Mouse (Mus musculus) midbrain, embryonic 12.5 days (tissue): Measurements from ENCODE around the gene Klhl21. TPM values are rescaled to one million over a fixed set of nuclear protein-coding genes. Genes with fewer than 3 reads are reported as not detected.
A peak's percentile ranks its signal among the peaks of the same experiment; 100 is the strongest.

Experiments
- ATAC-seq: fragments of 200-750 bp; cut with Nextera tagmentation; 2 replicates; pipeline ENCODE4 v1.8.0; 2017; ENCODE audit warnings: low read depth, moderate TSS enrichment, moderate library complexity; ENCODE audit not compliant: low FRiP score
- H3K27ac ChIP-seq: fragments of 300-500 bp; sonication (generic); replicated peaks from 2 replicates; pipeline ENCODE4 v1.5.1; 2016; ENCODE audit warnings: mild to moderate bottlenecking
- H3K27me3 ChIP-seq: fragments of 300-500 bp; sonication (generic); 2 replicates; pipeline ENCODE4 v1.6.1; 2016; ENCODE audit warnings: mild to moderate bottlenecking
- H3K36me3 ChIP-seq: fragments of 300-500 bp; sonication (generic); 2 replicates; pipeline ENCODE4 v1.6.1; 2016
- H3K4me1 ChIP-seq: fragments of 300-500 bp; sonication (generic); 2 replicates; pipeline ENCODE4 v1.6.1; 2016
- H3K4me2 ChIP-seq: fragments of 300-500 bp; sonication (generic); replicated peaks from 2 replicates; pipeline ENCODE4 v1.6.1; 2016; ENCODE audit warnings: mild to moderate bottlenecking, moderate library complexity
- H3K4me3 ChIP-seq: fragments of 300-500 bp; sonication (generic); 2 replicates; pipeline ENCODE4 v1.5.1; 2016; ENCODE audit warnings: mild to moderate bottlenecking
- H3K9ac ChIP-seq: fragments of 300-500 bp; sonication (generic); replicated peaks from 2 replicates; pipeline ENCODE4 v1.6.1; 2016; ENCODE audit warnings: mild to moderate bottlenecking, moderate library complexity
- H3K9me3 ChIP-seq: fragments of 300-500 bp; sonication (generic); 2 replicates; pipeline ENCODE4 v1.6.1; 2016; ENCODE audit warnings: mild to moderate bottlenecking
- WGBS: fragments of 180-500 bp; shearing (Covaris S2); methylation state at CpG from one replicate; pipeline ENCODE4 v1.1.7; 2016; 5-methylcytosine and 5-hydroxymethylcytosine counted together
- polyA plus RNA-seq: library from polyadenylated mRNA; unstranded; fragments of >200 nt; fragmentation: Nextera tagmentation; extraction: Ambion mirVana; gene quantifications from 2 replicates; pipeline ENCODE4 v1.2.1, GENCODE M21; 2016

Klhl21 gene
- polyA plus RNA-seq, 1 experiment from 2014 or later = 5.4 TPM

GRCm38 (mm10) chr4:151985886-151986285 is 22.7 kb upstream of the Klhl21 start:
- no peak overlapping the region for H3K4me3 ChIP-seq
- peaks cover 27% of the 10 kb centered on the region for H3K36me3 ChIP-seq

GRCm38 (mm10) chr4:151986650-151987049 is 22.0 kb upstream of the Klhl21 start:
- Histone ChIP-seq H3K4me1 (peaks cover 24% of the 10 kb centered on the region), H3K36me3 (peaks cover 31% of the 10 kb centered on the region), H3K9me3 (no peaks in the 10 kb centered on the region), H3K4me3 (no peak overlapping the region), H3K4me2 (no peak overlapping the region), H3K27me3 (no peaks in the 10 kb centered on the region; the same call in 1 of the 2 replicates), H3K9ac (no peak overlapping the region; the same call in 1 of the 2 replicates), H3K27ac (no peak overlapping the region)
- 71% methylated on average over 8 of the region's 8 CpGs for WGBS
- ATAC-seq = no peak

More at GRCm38 (mm10) chr4:151985886-151986285, 22.7 kb upstream of the Klhl21 start:
- Histone ChIP-seq H3K27ac (no peak overlapping the region), H3K4me2 (no peak overlapping the region), H3K9me3 (no peaks in the 10 kb centered on the region), H3K4me1 (peaks cover 27% of the 10 kb centered on the region), H3K9ac (no peak overlapping the region), H3K27me3 (no peaks in the 10 kb centered on the region; the same call in 1 of the 2 replicates)
- no peak for ATAC-seq
- 52% methylated on average over 10 of the region's 10 CpGs for WGBS

GRCm38 (mm10) chr4:151988014-151988341 is 20.6 kb upstream of the Klhl21 start:
- Histone ChIP-seq H3K9ac (peak overlapping the region; percentile 96), H3K27me3 (no peaks in the 10 kb centered on the region; the same call in 1 of the 2 replicates), H3K4me2 (peak overlapping the region; percentile 84), H3K4me3 (peak overlapping the region; percentile 90), H3K27ac (0 out of 2 replicates have a peak overlapping the region, but pooled peaks have one; percentile 68), H3K4me1 (peaks cover 24% of the 10 kb centered on the region), H3K9me3 (no peaks in the 10 kb centered on the region), H3K36me3 (peaks cover 30% of the 10 kb centered on the region)
- WGBS = 35% methylated on average over 10 of the region's 10 CpGs
- no peak for ATAC-seq

- Histone ChIP-seq H3K9me3 (no peaks in the 10 kb centered on the region), H3K4me3 (peak within 1 kb of the TSS; percentile 90), H3K36me3 (peaks cover 28% of the 10 kb centered on the region), H3K4me2 (peak within 1 kb of the TSS; percentile 84), H3K27me3 (no peaks in the 10 kb centered on the region; the same call in 1 of the 2 replicates), H3K27ac (peak within 1 kb of the TSS; percentile 68), H3K9ac (peak within 1 kb of the TSS; percentile 96), H3K4me1 (peaks cover 28% of the 10 kb centered on the region)
- ATAC-seq = peak; percentile 76
- 1% methylated on average over 54 of the region's 54 CpGs for WGBS
These were observed 20.1 kb upstream of the Klhl21 start, which contains the start of gene Thap3 for GRCm38 (mm10) chr4:151988342-151989109. Thap3 (minus strand) TSS chr4:151988997.

GRCm38 (mm10) chr4:151989110-151989488 is 19.5 kb upstream of the Klhl21 start:
- Histone ChIP-seq H3K4me3 (peak overlapping the region; percentile 90), H3K27ac (peak overlapping the region; percentile 68), H3K27me3 (no peaks in the 10 kb centered on the region; the same call in 1 of the 2 replicates), H3K9me3 (no peaks in the 10 kb centered on the region), H3K4me1 (peaks cover 34% of the 10 kb centered on the region), H3K9ac (peak overlapping the region; percentile 96), H3K4me2 (peak overlapping the region; percentile 84), H3K36me3 (peaks cover 28% of the 10 kb centered on the region)
- ATAC-seq = peak; percentile 16; the same call in 1 of the 2 replicates
- WGBS = 34% methylated on average over 6 of the region's 6 CpGs

GRCm38 (mm10) chr4:151992091-151992490 is 16.5 kb upstream of the Klhl21 start:
- no peaks in the 10 kb centered on the region; the same call in 1 of the 2 replicates for H3K27me3 ChIP-seq
- H3K4me2 ChIP-seq = no peak overlapping the region
- WGBS = 92% methylated on average over 9 of the region's 9 CpGs

GRCm38 (mm10) chr4:151993035-151993434 is 15.6 kb upstream of the Klhl21 start:
- Histone ChIP-seq H3K27ac (no peak overlapping the region), H3K27me3 (peaks cover 6% of the 10 kb centered on the region; the same call in 1 of the 2 replicates), H3K9ac (no peak overlapping the region), H3K9me3 (no peaks in the 10 kb centered on the region), H3K4me2 (peak overlapping the region; percentile 87; the same call in 1 of the 2 replicates), H3K4me1 (peaks cover 29% of the 10 kb centered on the region), H3K36me3 (peaks cover 28% of the 10 kb centered on the region), H3K4me3 (no peak overlapping the region)
- ATAC-seq = no peak
- WGBS = 89% methylated on average over 6 of the region's 6 CpGs

More at GRCm38 (mm10) chr4:151992091-151992490, 16.5 kb upstream of the Klhl21 start:
- H3K9me3 ChIP-seq = no peaks in the 10 kb centered on the region
- H3K27ac ChIP-seq = no peak overlapping the region
- no peak overlapping the region for H3K4me3 ChIP-seq
- peaks cover 28% of the 10 kb centered on the region for H3K36me3 ChIP-seq
- no peak for ATAC-seq
- no peak overlapping the region for H3K9ac ChIP-seq
- peaks cover 30% of the 10 kb centered on the region for H3K4me1 ChIP-seq

- H3K9ac ChIP-seq = peak overlapping the region; percentile 96
- under 1% methylated on average over 60 of the region's 61 CpGs for WGBS
- H3K4me1 ChIP-seq = peaks cover 20% of the 10 kb centered on the region
- H3K9me3 ChIP-seq = no peaks in the 10 kb centered on the region
- H3K4me3 ChIP-seq = peak overlapping the region; percentile 100
- peaks cover 8% of the 10 kb centered on the region; the same call in 1 of the 2 replicates for H3K27me3 ChIP-seq
- peaks cover 26% of the 10 kb centered on the region for H3K36me3 ChIP-seq
- peak overlapping the region; percentile 87 for H3K4me2 ChIP-seq
- no peak for ATAC-seq
- H3K27ac ChIP-seq = peak overlapping the region; percentile 76
These were observed 14.1 kb upstream of the Klhl21 start for GRCm38 (mm10) chr4:151994228-151995171.

GRCm38 (mm10) chr4:151995371-151996172 is 13.0 kb upstream of the Klhl21 start:
- 1% methylated on average over 65 of the region's 111 CpGs for WGBS

GRCm38 (mm10) chr4:151996173-151996950 is 12.2 kb upstream of the Klhl21 start, which contains the start of gene Phf13:
Phf13 (minus strand) TSS chr4:151996258.
- Histone ChIP-seq H3K27me3 (peaks cover 8% of the 10 kb centered on the region; the same call in 1 of the 2 replicates), H3K27ac (peak within 1 kb of the TSS; percentile 76), H3K4me1 (peaks cover 20% of the 10 kb centered on the region), H3K4me3 (peak within 1 kb of the TSS; percentile 100), H3K9me3 (no peaks in the 10 kb centered on the region), H3K4me2 (peak within 1 kb of the TSS; percentile 87), H3K36me3 (peaks cover 13% of the 10 kb centered on the region), H3K9ac (peak within 1 kb of the TSS; percentile 96)
- ATAC-seq = peak; percentile 96
- under 1% methylated on average over 92 of the region's 94 CpGs for WGBS

More at GRCm38 (mm10) chr4:151995371-151996172, 13.0 kb upstream of the Klhl21 start:
- H3K4me1 ChIP-seq = peaks cover 20% of the 10 kb centered on the region
- H3K4me3 ChIP-seq = peak overlapping the region; percentile 100
- peak overlapping the region; percentile 96 for H3K9ac ChIP-seq
- peak overlapping the region; percentile 87 for H3K4me2 ChIP-seq
- H3K27me3 ChIP-seq = peaks cover 8% of the 10 kb centered on the region; the same call in 1 of the 2 replicates
- peak overlapping the region; percentile 76 for H3K27ac ChIP-seq
- peaks cover 21% of the 10 kb centered on the region for H3K36me3 ChIP-seq
- peak; percentile 65; the same call in 1 of the 2 replicates for ATAC-seq
- H3K9me3 ChIP-seq = no peaks in the 10 kb centered on the region
